Mouse (Mus musculus): ENCODE results near the gene Polk. TPM values are rescaled to one million over a fixed set of nuclear protein-coding genes. Genes with fewer than 3 reads are reported as not detected.

Polk gene
- polyA plus RNA-seq, 2 experiments from 2014 or later: 22.2 to 24.7 TPM

DNA sequence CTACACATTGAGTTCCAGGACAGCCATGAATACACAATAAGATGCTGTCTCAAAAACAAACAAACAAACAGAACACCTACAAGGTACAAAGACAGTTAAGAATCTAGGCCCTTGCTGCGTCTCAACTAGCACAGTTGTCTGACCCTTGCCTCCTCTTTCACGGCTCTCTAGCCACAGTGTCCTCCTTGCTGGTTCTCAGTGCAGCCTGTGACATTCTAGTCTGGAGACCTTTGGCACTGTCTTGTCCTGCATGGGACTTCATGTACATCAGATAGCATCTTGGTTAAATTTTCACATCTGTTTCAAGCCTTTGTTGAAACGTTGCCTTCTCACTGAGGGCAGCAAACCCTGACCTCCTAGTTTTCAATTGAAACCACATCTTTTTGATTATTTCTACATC lies 13.6 kb downstream of the Polk start:
- no peak for ATAC-seq

DNA sequence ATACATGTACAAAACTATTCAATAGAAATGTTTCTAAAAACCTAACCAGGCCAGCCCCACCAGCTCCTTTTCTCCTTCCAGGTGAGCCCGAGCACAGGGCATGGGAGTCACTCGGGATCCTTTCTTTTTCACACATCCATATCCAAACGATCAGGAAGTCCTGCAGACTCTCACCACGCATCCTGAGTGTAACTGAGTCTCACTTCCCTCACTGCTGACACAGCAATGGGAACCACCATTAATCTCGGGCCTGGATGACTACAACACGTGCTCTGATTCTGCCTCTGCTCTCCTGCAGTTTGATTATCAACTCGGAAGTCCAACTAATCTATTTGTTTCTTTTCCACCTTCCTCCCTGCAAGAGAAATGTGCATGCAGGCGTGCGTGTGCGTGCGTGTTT lies 14.5 kb downstream of the Polk start:
- ATAC-seq: no peak

- no peak for ATAC-seq
These were observed 15.4 kb downstream of the Polk start for GRCm38 (mm10) chr13:96527022-96527421.

DNA sequence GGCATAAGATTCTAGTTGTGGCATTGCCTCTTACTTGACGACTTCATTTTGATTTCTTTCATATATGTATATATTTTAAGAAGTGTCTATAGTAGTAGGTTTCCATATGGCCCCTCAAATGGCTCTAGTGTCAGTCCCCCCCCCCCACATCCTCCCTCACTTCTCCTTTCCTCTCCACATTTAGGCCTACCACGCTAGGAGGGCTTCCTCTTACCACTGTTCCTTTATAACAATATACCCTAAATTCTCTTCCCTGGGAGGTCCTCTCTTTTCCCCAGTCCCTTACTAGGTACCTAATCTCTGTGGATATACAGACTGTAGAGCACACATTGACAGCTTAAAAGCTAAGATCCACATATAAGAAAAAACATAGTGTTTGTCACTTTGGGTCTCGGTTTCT lies 21.1 kb downstream of the Polk start:
- ATAC-seq: no peak

- ATAC-seq: no peak
These were observed 25.0 kb downstream of the Polk start for GRCm38 (mm10) chr13:96517335-96517734.

GRCm38 (mm10) chr13:96516249-96516648 lies 26.1 kb downstream of the Polk start:
- no peak for ATAC-seq

DNA sequence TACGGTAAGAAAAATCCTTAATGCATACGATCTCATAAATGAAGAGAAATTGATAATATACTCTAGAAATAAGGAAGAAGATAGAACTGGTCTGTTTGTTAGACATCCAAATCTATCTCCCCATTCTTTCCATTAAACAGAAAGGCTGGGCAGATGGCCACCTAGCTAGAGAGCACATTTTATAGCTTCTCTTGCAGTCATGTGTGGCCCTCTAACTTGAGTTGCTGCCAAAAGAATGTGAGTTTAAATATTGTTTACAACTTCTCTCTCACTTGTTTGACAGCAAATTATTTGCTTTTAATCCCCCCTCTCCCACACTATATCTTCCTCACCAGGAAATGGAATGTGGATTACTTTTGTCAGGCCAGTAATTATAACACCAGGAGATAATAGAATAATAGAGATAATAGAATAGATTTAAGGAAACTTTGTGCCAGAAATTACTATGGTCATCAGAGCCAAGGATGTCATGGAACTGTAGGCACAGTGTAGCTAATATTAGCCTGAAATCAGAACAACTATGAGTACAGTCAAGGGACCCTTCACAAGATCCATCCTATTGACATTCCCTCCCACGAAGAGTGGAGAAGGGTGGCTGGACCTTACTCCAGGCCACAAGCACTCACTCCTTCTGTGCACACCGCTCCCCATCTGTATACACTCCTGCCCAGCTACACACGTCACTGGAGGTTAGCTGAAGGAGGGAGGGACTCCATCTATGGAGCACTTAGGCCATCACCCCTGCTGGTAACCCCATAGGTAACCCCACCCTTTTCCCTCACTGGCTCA lies 28.0 kb downstream of the Polk start:
- no peak for ATAC-seq

- ATAC-seq: no peak
These were observed 30.5 kb downstream of the Polk start for GRCm38 (mm10) chr13:96511893-96512292.

- ATAC-seq: peak; percentile 42
These were observed 31.1 kb downstream of the Polk start for GRCm38 (mm10) chr13:96511262-96511661.

DNA sequence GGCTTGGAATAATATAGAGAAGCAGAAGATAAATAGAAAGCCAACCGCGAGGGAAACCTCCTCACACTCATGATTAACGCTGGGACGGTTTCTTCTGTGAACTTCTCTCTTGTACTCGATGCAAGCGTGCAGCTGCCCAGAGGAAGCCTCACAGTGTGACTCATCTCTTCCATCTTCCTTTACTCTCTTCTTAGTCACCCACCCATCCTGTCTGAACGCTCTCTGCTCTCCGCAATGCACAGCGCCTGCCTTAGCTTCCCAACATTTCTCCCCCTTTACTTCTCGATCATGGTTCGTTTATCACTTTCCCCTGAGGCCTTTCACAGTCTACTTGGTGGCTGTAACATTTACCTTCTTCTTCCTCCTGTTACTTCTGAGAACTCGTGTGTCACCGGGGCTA lies 31.7 kb downstream of the Polk start:
- peak; percentile 96 for ATAC-seq

GRCm38 (mm10) chr13:96507541-96507940 lies 34.8 kb downstream of the Polk start:
- ATAC-seq: no peak

- ATAC-seq: no peak
These were observed 36.1 kb downstream of the Polk start for GRCm38 (mm10) chr13:96506313-96506712.

- ATAC-seq: no peak
These were observed 36.7 kb downstream of the Polk start for GRCm38 (mm10) chr13:96505661-96506060.

DNA sequence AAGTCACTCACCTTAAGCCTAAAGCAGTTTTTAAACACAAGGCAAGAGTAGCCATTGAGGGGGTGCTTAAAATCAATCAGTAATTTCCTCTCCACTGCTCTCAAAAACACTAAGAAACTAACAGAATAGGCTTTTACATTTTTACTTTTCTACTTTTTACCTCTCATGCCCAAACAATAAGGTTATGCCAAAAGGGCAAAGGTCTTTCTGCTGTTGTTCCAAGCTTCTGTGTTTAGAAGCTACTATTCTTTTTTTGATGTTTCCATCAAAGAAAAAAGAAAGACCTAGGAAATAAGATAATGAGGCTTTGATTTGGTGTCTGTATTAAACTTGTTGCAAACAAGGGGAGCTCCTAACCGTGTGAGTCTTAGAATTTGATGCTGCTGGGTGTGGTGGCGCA lies 42.5 kb downstream of the Polk start:
- no peak for ATAC-seq

DNA sequence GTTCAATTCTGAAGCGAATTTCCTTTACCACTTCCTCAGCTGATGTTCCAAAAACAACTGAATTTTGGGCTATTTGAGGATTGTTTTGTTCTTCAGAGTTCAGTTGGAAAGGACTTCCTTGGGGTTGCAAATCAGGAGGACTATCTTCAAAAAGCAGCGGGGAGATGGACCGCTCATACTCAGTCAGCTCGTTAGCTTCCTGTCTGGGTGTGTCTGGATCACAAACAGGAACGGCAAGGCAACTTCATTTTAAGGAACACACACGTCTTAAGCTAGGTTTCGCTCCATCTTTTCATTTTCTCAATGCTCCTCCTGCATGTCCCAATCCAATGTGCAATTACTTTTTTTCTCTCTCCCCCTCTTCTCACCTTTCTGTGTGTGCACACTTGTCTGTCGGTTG lies 45.7 kb downstream of the Polk start:
- no peak for ATAC-seq

GRCm38 (mm10) chr13:96490433-96490832 lies 51.9 kb downstream of the Polk start, which contains the start of gene Gm17622:
Gene Gm17622 (plus strand): TSS chr13:96490733.
- ATAC-seq: no peak

- no peak for ATAC-seq
These were observed 54.4 kb downstream of the Polk start for GRCm38 (mm10) chr13:96487968-96488367.

DNA sequence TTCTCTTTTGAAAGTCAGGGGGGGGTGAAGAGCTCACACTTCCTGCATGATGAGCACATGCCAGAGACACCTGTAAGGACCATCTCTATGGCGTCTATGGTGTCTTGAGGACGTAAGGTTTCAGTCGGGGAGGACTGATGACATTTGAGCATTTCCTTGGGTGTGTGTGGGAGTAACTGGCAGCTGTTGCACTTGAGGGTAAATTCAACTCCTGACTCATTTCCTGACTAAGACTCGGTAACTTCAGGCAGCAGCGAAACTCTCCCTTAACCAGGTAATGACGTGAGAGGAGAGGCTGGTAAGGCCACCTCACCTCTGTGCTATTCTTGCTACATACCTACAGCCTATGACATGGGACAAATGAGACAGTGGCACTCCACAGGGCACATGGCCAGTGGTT lies 55.1 kb downstream of the Polk start:
- ATAC-seq: peak; percentile 95

DNA sequence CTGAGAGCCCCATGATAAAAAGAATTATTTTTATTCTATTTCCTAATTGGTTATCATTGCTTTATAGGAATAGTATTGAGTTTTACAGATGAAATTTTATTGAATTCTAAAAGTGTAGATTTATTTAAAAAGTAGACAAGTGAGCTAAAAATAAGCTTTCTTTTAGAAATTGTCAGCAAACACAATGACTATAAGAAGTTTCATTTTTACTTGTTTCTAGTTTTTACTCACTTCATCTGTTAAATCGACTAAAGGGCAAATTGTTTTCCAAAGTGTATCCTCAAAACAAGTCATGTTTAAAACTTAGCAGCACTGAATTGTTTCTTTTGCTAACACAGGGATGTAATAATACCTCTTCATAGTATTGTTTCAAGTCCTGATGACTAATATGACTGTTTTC lies 63.4 kb downstream of the Polk start:
- ATAC-seq: no peak

DNA sequence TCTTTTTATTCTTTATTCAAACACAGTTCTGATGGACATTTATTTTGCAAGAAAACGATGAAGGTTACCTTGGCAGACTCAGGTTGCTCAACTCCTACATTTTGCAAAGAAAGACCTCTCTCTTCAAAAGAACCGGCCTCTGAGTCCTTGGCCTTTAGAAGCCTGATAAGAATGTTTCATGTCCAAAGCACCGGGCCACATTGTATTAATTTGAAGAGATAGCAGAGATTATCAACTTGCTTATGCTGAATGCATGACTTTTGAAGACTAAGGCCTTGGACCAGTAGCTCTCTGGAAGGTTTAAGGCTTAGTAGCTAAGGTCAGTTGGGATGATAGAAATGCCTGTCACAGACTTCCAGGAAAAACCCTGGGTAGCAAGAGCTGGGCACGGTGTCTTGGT lies 65.2 kb downstream of the Polk start:
- no peak for ATAC-seq

GRCm38 (mm10) chr13:96470957-96471356 lies 71.4 kb downstream of the Polk start, which contains the start of gene Ankdd1b:
Gene Ankdd1b (minus strand): TSS chr13:96471198.
- ATAC-seq: no peak

GRCm38 (mm10) chr13:96470556-96470955 lies 71.8 kb downstream of the Polk start:
- ATAC-seq: no peak

GRCm38 (mm10) chr13:96468678-96469077 lies 73.7 kb downstream of the Polk start:
- ATAC-seq: no peak

- no peak for ATAC-seq
These were observed 77.1 kb downstream of the Polk start for GRCm38 (mm10) chr13:96465315-96465714.

GRCm38 (mm10) chr13:96462644-96463043 lies 79.7 kb downstream of the Polk start:
- ATAC-seq: no peak

Measured in CD4-positive, CD25-positive, alpha-beta regulatory T cell, adult 4 months (primary cell).